Mouse (Mus musculus): Measurements from ENCODE around the gene Plac1. TPM values are rescaled to one million over a fixed set of nuclear protein-coding genes. Genes with fewer than 3 reads are reported as not detected.
"Not testable (repeated sequence)": the region's sequence is repeated elsewhere in the genome, so short reads cannot be mapped to it uniquely, and the experiment has no call there.

The Plac1 gene
- polyA plus RNA-seq (2016; fragmentation: Nextera tagmentation; extraction: Ambion mirVana), result 1.8 TPM in 2 replicates

- Histone ChIP-seq H3K36me3 (no peaks in the 10 kb centered on the region), H3K27ac (no peak within 1 kb of the TSS), H3K9me3 (no peaks in the 10 kb centered on the region), H3K27me3 (replicated peaks) (no peaks in the 10 kb centered on the region), H3K4me3 (no peak within 1 kb of the TSS), H3K4me2 (replicated peaks) (no peak within 1 kb of the TSS), H3K4me1 (no peaks in the 10 kb centered on the region), H3K9ac (no peak within 1 kb of the TSS)
- no peak for ATAC-seq (ENCODE audit: low FRiP score, low read depth)
- 46% methylated on average over 4 of the region's 4 CpGs for WGBS
Measured at GRCm38 (mm10) chrX:53240011-53240410, at the start of gene Plac1. Gene Plac1, minus strand, starts transcription at chrX:53240111.

GRCm38 (mm10) chrX:53287924-53288323, 48.0 kb upstream of the Plac1 start:
- no peak for ATAC-seq (ENCODE audit: low FRiP score, low read depth)
- Histone ChIP-seq H3K9me3 (no peaks in the 10 kb centered on the region), H3K27ac (no peak overlapping the region), H3K36me3 (no peaks in the 10 kb centered on the region), H3K4me3 (no peak overlapping the region), H3K27me3 (replicated peaks) (no peaks in the 10 kb centered on the region), H3K4me2 (replicated peaks) (no peak overlapping the region), H3K4me1 (no peaks in the 10 kb centered on the region), H3K9ac (no peak overlapping the region)
- WGBS, result 82% methylated on average over 5 of the region's 5 CpGs

- H3K9me3 ChIP-seq, result no peaks in the 10 kb centered on the region
- H3K36me3 ChIP-seq, result no peaks in the 10 kb centered on the region
- H3K27ac ChIP-seq, result no peak within 1 kb of the TSS
- no peaks in the 10 kb centered on the region for H3K4me1 ChIP-seq
- WGBS, result 63% methylated on average over 1 of the region's 1 CpGs
- H3K4me3 ChIP-seq, result no peak within 1 kb of the TSS
- no peak within 1 kb of the TSS for H3K9ac ChIP-seq
- no peak for ATAC-seq (ENCODE audit: low FRiP score, low read depth)
- H3K27me3 ChIP-seq (replicated peaks), result no peaks in the 10 kb centered on the region
- H3K4me2 ChIP-seq (replicated peaks), result no peak within 1 kb of the TSS
Measured at GRCm38 (mm10) chrX:53273124-53273523, 33.2 kb upstream of the Plac1 start, which contains the start of gene Fam122c. Gene Fam122c, plus strand, starts transcription at chrX:53273424.

- not testable (repeated sequence) for H3K9me3 ChIP-seq; H3K9ac ChIP-seq; ATAC-seq (ENCODE audit: low FRiP score, low read depth); H3K27ac ChIP-seq; H3K4me3 ChIP-seq; H3K4me2 ChIP-seq (replicated peaks); H3K36me3 ChIP-seq; H3K4me1 ChIP-seq; H3K27me3 ChIP-seq (replicated peaks)
- WGBS, result 79% methylated on average over 3 of the region's 3 CpGs
Measured at GRCm38 (mm10) chrX:53271628-53272027, 31.7 kb upstream of the Plac1 start.

GRCm38 (mm10) chrX:53270063-53270432, 30.1 kb upstream of the Plac1 start:
- H3K27ac ChIP-seq, result no peak overlapping the region
- no peaks in the 10 kb centered on the region for H3K27me3 ChIP-seq (replicated peaks)
- 24% methylated on average over 10 of the region's 10 CpGs for WGBS
- no peaks in the 10 kb centered on the region for H3K4me1 ChIP-seq
- no peaks in the 10 kb centered on the region for H3K9me3 ChIP-seq
- no peak overlapping the region for H3K9ac ChIP-seq
- peak overlapping the region; percentile 67 for H3K4me2 ChIP-seq (replicated peaks)
- peak overlapping the region; percentile 52; the same call in 1 of the 2 replicates for H3K4me3 ChIP-seq
- 0 out of 2 replicates have a peak, but pooled peaks have one; percentile 18 for ATAC-seq (ENCODE audit: low FRiP score, low read depth)
- no peaks in the 10 kb centered on the region for H3K36me3 ChIP-seq

GRCm38 (mm10) chrX:53269289-53270062, 29.6 kb upstream of the Plac1 start, which contains the start of gene Fam122b:
Gene Fam122b, minus strand, starts transcription at chrX:53269805.
- H3K27ac ChIP-seq, result 0 out of 2 replicates have a peak within 1 kb of the TSS, but pooled peaks have one; percentile 42
- no peaks in the 10 kb centered on the region for H3K36me3 ChIP-seq
- peak; percentile 86 for ATAC-seq (ENCODE audit: low FRiP score, low read depth)
- no peaks in the 10 kb centered on the region for H3K9me3 ChIP-seq
- H3K9ac ChIP-seq, result peak within 1 kb of the TSS; percentile 57
- no peaks in the 10 kb centered on the region for H3K4me1 ChIP-seq
- peak within 1 kb of the TSS; percentile 67 for H3K4me2 ChIP-seq (replicated peaks)
- peak within 1 kb of the TSS; percentile 52 for H3K4me3 ChIP-seq
- WGBS, result 22% methylated on average over 39 of the region's 40 CpGs
- H3K27me3 ChIP-seq (replicated peaks), result no peaks in the 10 kb centered on the region

GRCm38 (mm10) chrX:53268856-53269255, 28.9 kb upstream of the Plac1 start:
- Histone ChIP-seq H3K4me2 (replicated peaks) (peak overlapping the region; percentile 67), H3K4me3 (peak overlapping the region; percentile 52), H3K4me1 (no peaks in the 10 kb centered on the region), H3K9ac (peak overlapping the region; percentile 57), H3K9me3 (no peaks in the 10 kb centered on the region), H3K27me3 (replicated peaks) (no peaks in the 10 kb centered on the region), H3K27ac (0 out of 2 replicates have a peak overlapping the region, but pooled peaks have one; percentile 42), H3K36me3 (no peaks in the 10 kb centered on the region)
- WGBS, result 29% methylated on average over 10 of the region's 10 CpGs
- peak; percentile 91 for ATAC-seq (ENCODE audit: low FRiP score, low read depth)

GRCm38 (mm10) chrX:53266186-53266585, 26.3 kb upstream of the Plac1 start:
- Histone ChIP-seq H3K36me3 (no peaks in the 10 kb centered on the region), H3K4me2 (replicated peaks) (no peak overlapping the region), H3K4me1 (no peaks in the 10 kb centered on the region), H3K4me3 (no peak overlapping the region), H3K27ac (no peak overlapping the region), H3K9ac (no peak overlapping the region), H3K9me3 (no peaks in the 10 kb centered on the region), H3K27me3 (replicated peaks) (no peaks in the 10 kb centered on the region)
- ATAC-seq (ENCODE audit: low FRiP score, low read depth), result no peak
- 78% methylated on average over 9 of the region's 9 CpGs for WGBS

- ATAC-seq (ENCODE audit: low FRiP score, low read depth), result no peak
Measured at GRCm38 (mm10) chrX:53255195-53255594, 15.3 kb upstream of the Plac1 start.

GRCm38 (mm10) chrX:53237971-53238370, 1.9 kb downstream of the Plac1 start:
- Histone ChIP-seq H3K9ac (no peak overlapping the region), H3K27ac (no peak overlapping the region), H3K4me2 (replicated peaks) (no peak overlapping the region), H3K4me1 (no peaks in the 10 kb centered on the region), H3K4me3 (no peak overlapping the region), H3K9me3 (no peaks in the 10 kb centered on the region), H3K36me3 (no peaks in the 10 kb centered on the region), H3K27me3 (replicated peaks) (no peaks in the 10 kb centered on the region)
- WGBS, result 12% methylated on average over 2 of the region's 2 CpGs
- ATAC-seq (ENCODE audit: low FRiP score, low read depth), result no peak

More at GRCm38 (mm10) chrX:53255195-53255594, 15.3 kb upstream of the Plac1 start:
- Histone ChIP-seq H3K27ac (no peak overlapping the region), H3K9me3 (no peaks in the 10 kb centered on the region), H3K27me3 (replicated peaks) (no peaks in the 10 kb centered on the region), H3K9ac (no peak overlapping the region), H3K36me3 (no peaks in the 10 kb centered on the region), H3K4me1 (no peaks in the 10 kb centered on the region), H3K4me3 (no peak overlapping the region), H3K4me2 (replicated peaks) (no peak overlapping the region)

GRCm38 (mm10) chrX:53236404-53236803, 3.5 kb downstream of the Plac1 start:
- Histone ChIP-seq H3K9me3 (no peaks in the 10 kb centered on the region), H3K27me3 (replicated peaks) (no peaks in the 10 kb centered on the region), H3K36me3 (no peaks in the 10 kb centered on the region), H3K4me2 (replicated peaks) (no peak overlapping the region), H3K4me1 (no peaks in the 10 kb centered on the region), H3K9ac (no peak overlapping the region), H3K4me3 (no peak overlapping the region), H3K27ac (no peak overlapping the region)
- no peak for ATAC-seq (ENCODE audit: low FRiP score, low read depth)
- 23% methylated on average over 7 of the region's 7 CpGs for WGBS

- Histone ChIP-seq H3K9me3 (no peaks in the 10 kb centered on the region), H3K4me3 (no peak overlapping the region), H3K27me3 (replicated peaks) (no peaks in the 10 kb centered on the region), H3K4me1 (no peaks in the 10 kb centered on the region), H3K27ac (no peak overlapping the region), H3K4me2 (replicated peaks) (no peak overlapping the region), H3K36me3 (no peaks in the 10 kb centered on the region), H3K9ac (no peak overlapping the region)
- ATAC-seq (ENCODE audit: low FRiP score, low read depth), result no peak
- WGBS, result 26% methylated on average over 4 of the region's 4 CpGs
Measured at GRCm38 (mm10) chrX:53233689-53234088, 6.2 kb downstream of the Plac1 start.

- ATAC-seq (ENCODE audit: low FRiP score, low read depth), result no peak
- H3K4me2 ChIP-seq (replicated peaks), result peak overlapping the region; percentile 49
- H3K27me3 ChIP-seq (replicated peaks), result no peaks in the 10 kb centered on the region
- H3K27ac ChIP-seq, result no peak overlapping the region
- no peaks in the 10 kb centered on the region for H3K9me3 ChIP-seq
- no peak overlapping the region for H3K9ac ChIP-seq
- no peaks in the 10 kb centered on the region for H3K36me3 ChIP-seq
- H3K4me3 ChIP-seq, result no peak overlapping the region
- WGBS, result 25% methylated on average over 13 of the region's 13 CpGs
- no peaks in the 10 kb centered on the region for H3K4me1 ChIP-seq
Measured at GRCm38 (mm10) chrX:53231965-53232364, 7.9 kb downstream of the Plac1 start.
